Comparison of ENCODE assay signal across 15 mouse cellular contexts in genomic region chr5:132408892-132409575, GRCm38 (mm10).
DNase-seq lines count a peak whose midpoint lies in the region; ATAC-seq and TF ChIP-seq lines count a peak whose summit lies in the region.
"Had no signal": no experiment of that assay in that cellular context is flagged by ENCODE, and none has a peak within 500 bp of the region (broad histone marks: within the 10 kb centered on the region; RNA-seq: fewer than 3 reads in every experiment).

No protein-coding gene starts in this region.

- no peak for TF ChIP-seq CTCF in thymus, adult 2 months (IDR thresholded peaks at IDR 0.05; ENCODE audit: borderline replicate concordance, control insufficient read depth, extremely low read depth, insufficient read depth, low read length, poor library complexity)

- no peak for DNase-seq in midbrain, embryonic 11.5 days (ENCODE audit: low spot score, missing footprints)
- no peak for DNase-seq in midbrain, embryonic 10.5 days (ENCODE audit: low spot score)
- DNase-seq in cerebellum, adult 9-10 months: peak; percentile 68
- no peak for DNase-seq in lung, postnatal 14 days
- no peak for DNase-seq in thymus, adult 2 months
- no peak for DNase-seq in layer of hippocampus, adult 18-20 months (ENCODE audit: low spot score in 2 of 2)
- DNase-seq: heart, adult 2 months; kidney, adult 18-20 months; lung, adult 2 months; thymus, postnatal 25 days had no signal

- no peak for TF ChIP-seq POLR2A in thymus, adult 2 months (IDR thresholded peaks at IDR 0.05; ENCODE audit: control insufficient read depth, extremely low read depth, insufficient read depth, low read length, poor library complexity)

- no peak overlapping the region for H3K27ac ChIP-seq in midbrain, embryonic 11.5 days (ENCODE audit: low read depth, low read length)
- H3K27ac ChIP-seq in midbrain, embryonic 10.5 days (replicated peaks): no peak overlapping the region
- H3K27ac ChIP-seq in hindbrain, embryonic 12.5 days: no peak overlapping the region
- H3K27ac ChIP-seq in midbrain, embryonic 16.5 days (ENCODE audit: low read length): no peak overlapping the region
- no peak overlapping the region; the same call in 1 of the 2 replicates for H3K27ac ChIP-seq in thymus, adult 2 months (ENCODE audit: control insufficient read depth, insufficient read depth, low read length)
- H3K27ac ChIP-seq: heart, adult 2 months; limb, embryonic 15.5 days had no signal

- no peak overlapping the region for H3K4me3 ChIP-seq in midbrain, embryonic 11.5 days (ENCODE audit: low read depth, low read length)
- H3K4me3 ChIP-seq in midbrain, embryonic 10.5 days: no peak overlapping the region
- no peak overlapping the region for H3K4me3 ChIP-seq in hindbrain, embryonic 12.5 days
- H3K4me3 ChIP-seq in midbrain, embryonic 16.5 days (ENCODE audit: low read depth, low read length): no peak overlapping the region
- H3K4me3 ChIP-seq in thymus, adult 2 months (ENCODE audit: control insufficient read depth, insufficient read depth, low read length): no peak overlapping the region
- H3K4me3 ChIP-seq: heart, adult 2 months; limb, embryonic 15.5 days had no signal

- H3K4me1 ChIP-seq in midbrain, embryonic 11.5 days (ENCODE audit: control insufficient read depth, insufficient read depth, low read length): peaks cover 20% of the 10 kb centered on the region
- peaks cover 35% of the 10 kb centered on the region for H3K4me1 ChIP-seq in midbrain, embryonic 10.5 days
- H3K4me1 ChIP-seq in hindbrain, embryonic 12.5 days: peaks cover 29% of the 10 kb centered on the region
- peaks cover 27% of the 10 kb centered on the region for H3K4me1 ChIP-seq in midbrain, embryonic 16.5 days (ENCODE audit: control insufficient read depth, insufficient read depth, low read length)
- H3K4me1 ChIP-seq in thymus, adult 2 months (replicated peaks; ENCODE audit: control insufficient read depth, insufficient read depth, low read length): no peaks in the 10 kb centered on the region

- 20% methylated on average over 2 of the region's 2 CpGs for WGBS in midbrain, embryonic 11.5 days
- WGBS in midbrain, embryonic 10.5 days: 31% methylated on average over 2 of the region's 2 CpGs
- WGBS in hindbrain, embryonic 12.5 days: 44% methylated on average over 2 of the region's 2 CpGs
- 11% methylated on average over 2 of the region's 2 CpGs for WGBS in midbrain, embryonic 16.5 days
- WGBS in thymus, adult 2 months: 93% methylated on average over 2 of the region's 2 CpGs

- no peaks in the 10 kb centered on the region for H3K27me3 ChIP-seq in midbrain, embryonic 11.5 days (ENCODE audit: control insufficient read depth, insufficient read depth, low read length)
- H3K27me3 ChIP-seq in midbrain, embryonic 10.5 days (ENCODE audit: low read depth, poor library complexity, severe bottlenecking): no peaks in the 10 kb centered on the region
- H3K27me3 ChIP-seq in hindbrain, embryonic 12.5 days: no peaks in the 10 kb centered on the region
- no peaks in the 10 kb centered on the region for H3K27me3 ChIP-seq in midbrain, embryonic 16.5 days (ENCODE audit: control insufficient read depth, insufficient read depth, low read depth, low read length)
- H3K27me3 ChIP-seq in thymus, adult 2 months (ENCODE audit: control insufficient read depth, insufficient read depth, low read length): no peaks in the 10 kb centered on the region
- H3K27me3 ChIP-seq: limb, embryonic 15.5 days had no signal

- peak; percentile 44 for ATAC-seq in midbrain, embryonic 11.5 days (ENCODE audit: low FRiP score)
- ATAC-seq in hindbrain, embryonic 12.5 days (ENCODE audit: low FRiP score): peak; percentile 58; the same call in 1 of the 2 replicates
- peak; percentile 60 for ATAC-seq in midbrain, embryonic 16.5 days
- ATAC-seq: activated CD4-positive, CD25-positive, alpha-beta regulatory T cell, adult 4 months; CD4-positive, CD25-positive, alpha-beta regulatory T cell, adult 4 months had no signal

- no peak overlapping the region for H3K9ac ChIP-seq in midbrain, embryonic 11.5 days (ENCODE audit: low read length)
- no peak overlapping the region for H3K9ac ChIP-seq in hindbrain, embryonic 12.5 days
- 0 out of 2 replicates have a peak overlapping the region, but pooled peaks have one; percentile 11 for H3K9ac ChIP-seq in midbrain, embryonic 16.5 days (ENCODE audit: low read depth, low read length)
- H3K9ac ChIP-seq: limb, embryonic 15.5 days had no signal

- H3K9me3 ChIP-seq in midbrain, embryonic 11.5 days (ENCODE audit: control insufficient read depth, low read length): no peaks in the 10 kb centered on the region
- H3K9me3 ChIP-seq in midbrain, embryonic 10.5 days (replicated peaks): no peaks in the 10 kb centered on the region
- no peaks in the 10 kb centered on the region for H3K9me3 ChIP-seq in hindbrain, embryonic 12.5 days (replicated peaks)
- H3K9me3 ChIP-seq in midbrain, embryonic 16.5 days (replicated peaks; ENCODE audit: control insufficient read depth, low read length, poor library complexity, severe bottlenecking): no peaks in the 10 kb centered on the region
- H3K9me3 ChIP-seq: limb, embryonic 15.5 days had no signal

- no peaks in the 10 kb centered on the region for H3K36me3 ChIP-seq in midbrain, embryonic 11.5 days (ENCODE audit: control insufficient read depth, insufficient read depth, low read length)
- H3K36me3 ChIP-seq in midbrain, embryonic 10.5 days: no peaks in the 10 kb centered on the region
- H3K36me3 ChIP-seq in hindbrain, embryonic 12.5 days: no peaks in the 10 kb centered on the region
- no peaks in the 10 kb centered on the region for H3K36me3 ChIP-seq in midbrain, embryonic 16.5 days (ENCODE audit: control insufficient read depth, insufficient read depth, low read length)
- no peaks in the 10 kb centered on the region for H3K36me3 ChIP-seq in thymus, adult 2 months (ENCODE audit: control insufficient read depth, insufficient read depth, low read length)
- H3K36me3 ChIP-seq: limb, embryonic 15.5 days had no signal

- no peak overlapping the region for H3K4me2 ChIP-seq in midbrain, embryonic 11.5 days
- H3K4me2 ChIP-seq in hindbrain, embryonic 12.5 days (replicated peaks): no peak overlapping the region
- no peak overlapping the region for H3K4me2 ChIP-seq in midbrain, embryonic 16.5 days (ENCODE audit: low read length)
- H3K4me2 ChIP-seq: limb, embryonic 15.5 days had no signal
